Mouse (Mus musculus) retina, postnatal 1 day (tissue): Measurements from ENCODE around the gene Tsfm.
A peak's percentile ranks its signal among the peaks of the same experiment; 100 is the strongest.

Experiments
- DNase-seq: peaks from one replicate; pipeline ENCODE4 v3.0.0-alpha.2; 2012

Tsfm gene

GRCm38 (mm10) chr10:126984189-126985004 is 46.2 kb downstream of the Tsfm start:
- DNase-seq, result peak; percentile 49

GRCm38 (mm10) chr10:126983193-126983725 is 47.4 kb downstream of the Tsfm start:
- DNase-seq, result no peak

GRCm38 (mm10) chr10:126981746-126982145 is 48.9 kb downstream of the Tsfm start:
- peak; percentile 14 for DNase-seq

GRCm38 (mm10) chr10:126980933-126981530 is 49.6 kb downstream of the Tsfm start:
- peak; percentile 64 for DNase-seq

GRCm38 (mm10) chr10:126980221-126980932 is 50.3 kb downstream of the Tsfm start:
- DNase-seq, result peak; percentile 67

- DNase-seq, result peak; percentile 66
Measured at GRCm38 (mm10) chr10:126979636-126980151, 50.9 kb downstream of the Tsfm start.

GRCm38 (mm10) chr10:126979121-126979635 is 51.5 kb downstream of the Tsfm start:
- peak; percentile 75 for DNase-seq

- peak; percentile 100 for DNase-seq
Measured at GRCm38 (mm10) chr10:126978277-126978994, 52.2 kb downstream of the Tsfm start, which contains the start of gene Ctdsp2. Ctdsp2 (plus strand) TSS chr10:126978717.

- no peak for DNase-seq
Measured at GRCm38 (mm10) chr10:126977076-126977475, 53.6 kb downstream of the Tsfm start.

- no peak for DNase-seq
Measured at GRCm38 (mm10) chr10:126975706-126976105, 54.9 kb downstream of the Tsfm start.

GRCm38 (mm10) chr10:126972988-126973387 is 57.7 kb downstream of the Tsfm start:
- no peak for DNase-seq

GRCm38 (mm10) chr10:126972051-126972725 is 58.5 kb downstream of the Tsfm start:
- DNase-seq, result peak; percentile 91

- no peak for DNase-seq
Measured at GRCm38 (mm10) chr10:126971363-126972050, 59.1 kb downstream of the Tsfm start.

- DNase-seq, result no peak
Measured at GRCm38 (mm10) chr10:126963821-126964220, 66.8 kb downstream of the Tsfm start.

- DNase-seq, result no peak
Measured at GRCm38 (mm10) chr10:126962966-126963330, 67.7 kb downstream of the Tsfm start.

GRCm38 (mm10) chr10:126962271-126962965 is 68.2 kb downstream of the Tsfm start:
- DNase-seq, result peak; percentile 88

- peak; percentile 67 for DNase-seq
Measured at GRCm38 (mm10) chr10:126961757-126962156, 68.9 kb downstream of the Tsfm start.
